Mouse (Mus musculus) c-Kit-positive CD71-negative TER-119-negative erythroid progenitor cells, embryonic 14.5 days (primary cell): Measurements from ENCODE around the gene Fbrs.
"Not testable (repeated sequence)": the region's sequence is repeated elsewhere in the genome, so short reads cannot be mapped to it uniquely, and the experiment has no call there.

Source experiments
- DNase-seq: peaks from one replicate; pipeline ENCODE4 v3.0.0-alpha.2; 2013; ENCODE audit warnings: low read depth

Gene Fbrs

GRCm38 (mm10) chr7:127478635-127479317 is at the start of gene Fbrs:
Fbrs (plus strand) TSS chr7:127479199.
- peak; percentile 94 for DNase-seq

- no peak for DNase-seq
Measured at GRCm38 (mm10) chr7:127435206-127435605, 43.8 kb upstream of the Fbrs start.

- no peak for DNase-seq
Measured at GRCm38 (mm10) chr7:127437724-127438123, 41.3 kb upstream of the Fbrs start.

- DNase-seq: no peak
Measured at GRCm38 (mm10) chr7:127443976-127444375, 35.0 kb upstream of the Fbrs start.

- DNase-seq: peak; percentile 96
Measured at GRCm38 (mm10) chr7:127448521-127449300, 30.3 kb upstream of the Fbrs start, which contains the start of gene Zfp689. Zfp689 (minus strand) TSS chr7:127449158.

GRCm38 (mm10) chr7:127449966-127450365 is 29.0 kb upstream of the Fbrs start:
- no peak for DNase-seq

- no peak for DNase-seq
Measured at GRCm38 (mm10) chr7:127453056-127453455, 25.9 kb upstream of the Fbrs start.

- DNase-seq: no peak
Measured at GRCm38 (mm10) chr7:127454905-127455304, 24.1 kb upstream of the Fbrs start.

- not testable (repeated sequence) for DNase-seq
Measured at GRCm38 (mm10) chr7:127458371-127459122, 20.5 kb upstream of the Fbrs start.

- not testable (repeated sequence) for DNase-seq
Measured at GRCm38 (mm10) chr7:127459311-127459710, 19.7 kb upstream of the Fbrs start, which contains the start of gene Prr14. Prr14 (plus strand) TSS chr7:127459611.

- DNase-seq: no peak
Measured at GRCm38 (mm10) chr7:127465191-127465590, 13.8 kb upstream of the Fbrs start.

- DNase-seq: not testable (repeated sequence)
Measured at GRCm38 (mm10) chr7:127465670-127466069, 13.3 kb upstream of the Fbrs start.

GRCm38 (mm10) chr7:127466606-127467005 is 12.4 kb upstream of the Fbrs start:
- no peak for DNase-seq

GRCm38 (mm10) chr7:127470011-127470715 is 8.8 kb upstream of the Fbrs start:
- DNase-seq: no peak

- DNase-seq: peak; percentile 95
Measured at GRCm38 (mm10) chr7:127470743-127471645, 8.0 kb upstream of the Fbrs start.

GRCm38 (mm10) chr7:127471646-127472010 is 7.4 kb upstream of the Fbrs start:
- no peak for DNase-seq

- no peak for DNase-seq
Measured at GRCm38 (mm10) chr7:127472060-127472459, 6.9 kb upstream of the Fbrs start.

GRCm38 (mm10) chr7:127473705-127474104 is 5.3 kb upstream of the Fbrs start:
- DNase-seq: no peak

- DNase-seq: no peak
Measured at GRCm38 (mm10) chr7:127474378-127475070, 4.5 kb upstream of the Fbrs start.

GRCm38 (mm10) chr7:127475186-127475740 is 3.7 kb upstream of the Fbrs start:
- no peak for DNase-seq
